Mouse (Mus musculus) stomach, embryonic 15.5 days (tissue): ENCODE data around the gene Acod1. TPM values are rescaled to one million over a fixed set of nuclear protein-coding genes. Genes with fewer than 3 reads are reported as not detected.

ENCODE experiments used
- ATAC-seq: fragments of 200-750 bp; cut with Nextera tagmentation; 2 replicates; pipeline ENCODE4 v1.8.0; 2017; ENCODE audit warnings: low read depth, moderate number of reproducible peaks, moderate TSS enrichment; ENCODE audit not compliant: insufficient read depth, low FRiP score
- H3K27ac ChIP-seq: fragments of 300-500 bp; sonication (generic); 2 replicates; pipeline ENCODE4 v1.5.1; 2015; ENCODE audit warnings: mild to moderate bottlenecking, inconsistent platforms
- H3K27me3 ChIP-seq: fragments of 300-500 bp; sonication (generic); replicated peaks from 2 replicates; pipeline ENCODE4 v1.6.1; 2015; ENCODE audit warnings: inconsistent platforms
- H3K36me3 ChIP-seq: fragments of 300-500 bp; sonication (generic); 2 replicates; pipeline ENCODE4 v1.6.1; 2015; ENCODE audit warnings: inconsistent platforms
- H3K4me1 ChIP-seq: fragments of 300-500 bp; sonication (generic); 2 replicates; pipeline ENCODE4 v1.6.1; 2015; ENCODE audit warnings: inconsistent platforms
- H3K4me2 ChIP-seq: fragments of 300-500 bp; sonication (generic); 2 replicates; pipeline ENCODE4 v1.6.1; 2015; ENCODE audit warnings: mild to moderate bottlenecking, inconsistent platforms
- H3K4me3 ChIP-seq: fragments of 300-500 bp; sonication (generic); replicated peaks from 2 replicates; pipeline ENCODE4 v1.5.1; 2015; ENCODE audit warnings: inconsistent platforms
- H3K9ac ChIP-seq: fragments of 300-500 bp; sonication (generic); 2 replicates; pipeline ENCODE4 v1.6.1; 2015; ENCODE audit warnings: inconsistent platforms
- H3K9me3 ChIP-seq: fragments of 300-500 bp; sonication (generic); 2 replicates; pipeline ENCODE4 v1.6.1; 2016; ENCODE audit warnings: inconsistent platforms
- WGBS: fragments of 180-500 bp; shearing (Covaris S2); methylation state at CpG from one replicate; pipeline ENCODE4 v1.1.7; 2015; 5-methylcytosine and 5-hydroxymethylcytosine counted together
- polyA plus RNA-seq: library from polyadenylated mRNA; unstranded; fragments of >200 nt; fragmentation: Nextera tagmentation; extraction: Ambion mirVana; gene quantifications from 2 replicates; pipeline ENCODE4 v1.2.1, GENCODE M21; 2015

Acod1 gene
- 0.05 TPM in 1 of 2 replicates, not detected in the other for polyA plus RNA-seq

GRCm38 (mm10) chr14:103046677-103047076 lies at the start of gene Acod1:
Acod1 (plus strand) TSS chr14:103046977.
- H3K4me3 ChIP-seq: no peak within 1 kb of the TSS
- no peak for ATAC-seq
- H3K27ac ChIP-seq: no peak within 1 kb of the TSS
- 75% methylated on average over 2 of the region's 2 CpGs for WGBS
- no peak within 1 kb of the TSS for H3K9ac ChIP-seq
- H3K27me3 ChIP-seq: no peaks in the 10 kb centered on the region
- H3K36me3 ChIP-seq: no peaks in the 10 kb centered on the region
- H3K4me2 ChIP-seq: no peak within 1 kb of the TSS
- H3K9me3 ChIP-seq: no peaks in the 10 kb centered on the region
- H3K4me1 ChIP-seq: no peaks in the 10 kb centered on the region

DNA sequence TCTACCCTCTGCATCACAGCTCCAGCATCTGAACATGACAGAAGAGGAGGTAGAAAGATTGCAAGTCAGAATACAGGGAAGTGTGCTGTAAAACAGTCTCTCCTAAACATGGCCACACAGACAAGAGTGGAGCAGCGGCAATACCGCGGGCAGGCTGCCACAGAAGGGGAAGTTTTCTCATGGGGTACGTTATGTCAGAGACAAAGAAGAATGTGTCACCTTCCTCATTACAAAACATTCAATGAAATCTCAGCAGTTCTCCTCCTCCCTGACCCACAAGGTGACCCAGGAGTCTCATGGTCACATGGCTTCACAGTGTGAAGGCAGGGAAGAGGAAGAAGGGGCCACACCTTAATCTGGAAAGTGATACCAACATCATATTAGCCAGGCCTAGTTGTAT lies 39.0 kb upstream of the Acod1 start:
- Histone ChIP-seq H3K27ac (no peak overlapping the region), H3K4me2 (no peak overlapping the region), H3K36me3 (no peaks in the 10 kb centered on the region), H3K9ac (no peak overlapping the region), H3K4me3 (no peak overlapping the region), H3K4me1 (no peaks in the 10 kb centered on the region), H3K9me3 (no peaks in the 10 kb centered on the region), H3K27me3 (no peaks in the 10 kb centered on the region)
- no peak for ATAC-seq
- 75% methylated on average over 4 of the region's 4 CpGs for WGBS

- ATAC-seq: no peak
- WGBS: 30% methylated on average over 5 of the region's 5 CpGs
Measured at GRCm38 (mm10) chr14:103011782-103012181, 35.0 kb upstream of the Acod1 start.

GRCm38 (mm10) chr14:103012563-103013150 lies 34.1 kb upstream of the Acod1 start:
- Histone ChIP-seq H3K4me1 (no peaks in the 10 kb centered on the region), H3K27me3 (no peaks in the 10 kb centered on the region), H3K4me3 (no peak overlapping the region), H3K27ac (no peak overlapping the region), H3K9me3 (no peaks in the 10 kb centered on the region), H3K9ac (no peak overlapping the region), H3K36me3 (no peaks in the 10 kb centered on the region), H3K4me2 (no peak overlapping the region)
- WGBS: 18% methylated on average over 4 of the region's 4 CpGs
- peak; percentile 80 for ATAC-seq

More at GRCm38 (mm10) chr14:103011782-103012181, 35.0 kb upstream of the Acod1 start:
- H3K27me3 ChIP-seq: no peaks in the 10 kb centered on the region
- no peak overlapping the region for H3K27ac ChIP-seq
- no peaks in the 10 kb centered on the region for H3K9me3 ChIP-seq
- no peaks in the 10 kb centered on the region for H3K36me3 ChIP-seq
- no peak overlapping the region for H3K9ac ChIP-seq
- H3K4me3 ChIP-seq: no peak overlapping the region
- H3K4me1 ChIP-seq: no peaks in the 10 kb centered on the region
- no peak overlapping the region for H3K4me2 ChIP-seq

DNA sequence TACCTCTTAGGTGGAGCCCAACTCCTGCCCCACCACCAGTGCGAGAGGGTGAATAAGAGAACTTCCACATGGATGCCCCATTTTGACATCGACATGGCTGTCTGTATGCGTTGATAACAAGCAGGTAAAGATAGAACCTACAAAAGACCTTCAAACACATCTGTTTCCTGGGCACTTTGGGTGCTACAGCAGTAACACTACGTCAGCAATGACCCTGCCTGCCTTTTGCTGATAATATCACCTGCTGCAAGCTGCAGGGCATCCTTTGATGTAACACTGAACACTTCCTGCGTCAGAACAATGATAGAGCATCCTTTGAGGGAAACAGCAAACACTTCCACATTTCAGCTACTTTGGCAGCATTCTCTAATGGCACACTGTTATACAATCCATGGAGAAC lies 29.8 kb upstream of the Acod1 start:
- Histone ChIP-seq H3K4me1 (no peaks in the 10 kb centered on the region), H3K27ac (no peak overlapping the region), H3K9ac (no peak overlapping the region), H3K4me2 (no peak overlapping the region), H3K4me3 (no peak overlapping the region), H3K36me3 (no peaks in the 10 kb centered on the region), H3K9me3 (no peaks in the 10 kb centered on the region), H3K27me3 (no peaks in the 10 kb centered on the region)
- WGBS: 53% methylated on average over 5 of the region's 5 CpGs
- no peak for ATAC-seq

DNA sequence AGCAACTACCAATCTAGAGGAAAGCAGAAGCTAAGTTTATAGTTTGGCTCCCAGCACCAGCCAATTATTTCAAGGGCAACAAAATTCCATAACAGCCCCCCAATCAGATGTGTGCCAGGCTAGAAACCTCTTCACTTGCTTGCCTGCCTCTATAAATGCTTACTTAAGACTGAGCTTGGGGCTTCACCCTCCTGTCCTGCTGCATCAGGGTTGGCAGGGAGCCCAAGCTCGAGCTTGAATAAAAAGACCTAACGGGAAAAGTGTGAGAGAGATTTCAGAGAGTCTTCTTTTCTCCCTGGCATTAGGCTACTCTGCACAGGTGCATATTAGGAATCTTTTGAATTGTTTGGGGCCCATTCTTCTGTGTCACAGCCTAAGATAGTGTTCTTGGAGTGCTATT lies 26.7 kb upstream of the Acod1 start:
- ATAC-seq: no peak
- H3K27me3 ChIP-seq: no peaks in the 10 kb centered on the region

GRCm38 (mm10) chr14:103029203-103029602 lies 17.6 kb upstream of the Acod1 start:
- no peak overlapping the region for H3K27ac ChIP-seq
- H3K4me1 ChIP-seq: no peaks in the 10 kb centered on the region
- H3K27me3 ChIP-seq: no peaks in the 10 kb centered on the region
- ATAC-seq: no peak
- H3K9me3 ChIP-seq: no peaks in the 10 kb centered on the region
- 74% methylated on average over 2 of the region's 2 CpGs for WGBS
- H3K4me2 ChIP-seq: no peak overlapping the region
- H3K4me3 ChIP-seq: no peak overlapping the region
- no peak overlapping the region for H3K9ac ChIP-seq
- H3K36me3 ChIP-seq: no peaks in the 10 kb centered on the region

More for the DNA sequence above, 26.7 kb upstream of the Acod1 start:
- Histone ChIP-seq H3K4me3 (no peak overlapping the region), H3K9ac (no peak overlapping the region), H3K4me1 (no peaks in the 10 kb centered on the region), H3K36me3 (no peaks in the 10 kb centered on the region), H3K9me3 (no peaks in the 10 kb centered on the region), H3K4me2 (no peak overlapping the region), H3K27ac (no peak overlapping the region)
- WGBS: 41% methylated on average over 2 of the region's 2 CpGs

DNA sequence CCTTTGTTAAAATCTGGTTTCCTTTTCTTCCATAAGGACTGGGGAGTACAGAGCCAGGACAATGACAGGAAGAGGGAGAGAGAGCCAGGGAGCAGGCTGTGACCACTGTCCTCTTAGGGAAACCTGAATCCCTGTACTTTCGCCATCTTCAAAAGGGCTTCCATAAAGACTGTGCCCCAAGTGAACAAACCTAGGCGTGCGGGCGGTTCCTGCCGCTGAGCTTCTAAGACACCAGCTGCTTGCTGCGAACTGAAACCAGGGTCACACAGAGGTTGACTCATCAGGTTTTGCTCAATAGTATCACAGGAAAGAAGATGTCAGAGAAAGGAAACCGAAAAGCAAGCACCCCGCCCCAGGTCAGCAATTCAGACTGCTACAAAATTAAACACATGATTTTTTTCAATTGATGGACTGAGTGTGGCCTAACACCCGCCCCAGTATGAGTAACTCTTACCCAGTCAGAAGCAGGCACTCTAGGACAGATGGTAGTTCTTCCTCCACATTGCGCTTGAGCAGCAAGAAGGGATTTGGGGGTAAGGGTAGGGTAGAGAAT lies 13.4 kb upstream of the Acod1 start:
- ATAC-seq: peak; percentile 31; the same call in 1 of the 2 replicates
- WGBS: 55% methylated on average over 10 of the region's 10 CpGs
- Histone ChIP-seq H3K27me3 (no peaks in the 10 kb centered on the region), H3K4me3 (no peak overlapping the region), H3K27ac (no peak overlapping the region), H3K9me3 (no peaks in the 10 kb centered on the region), H3K36me3 (no peaks in the 10 kb centered on the region), H3K4me2 (no peak overlapping the region), H3K4me1 (no peaks in the 10 kb centered on the region), H3K9ac (no peak overlapping the region)

DNA sequence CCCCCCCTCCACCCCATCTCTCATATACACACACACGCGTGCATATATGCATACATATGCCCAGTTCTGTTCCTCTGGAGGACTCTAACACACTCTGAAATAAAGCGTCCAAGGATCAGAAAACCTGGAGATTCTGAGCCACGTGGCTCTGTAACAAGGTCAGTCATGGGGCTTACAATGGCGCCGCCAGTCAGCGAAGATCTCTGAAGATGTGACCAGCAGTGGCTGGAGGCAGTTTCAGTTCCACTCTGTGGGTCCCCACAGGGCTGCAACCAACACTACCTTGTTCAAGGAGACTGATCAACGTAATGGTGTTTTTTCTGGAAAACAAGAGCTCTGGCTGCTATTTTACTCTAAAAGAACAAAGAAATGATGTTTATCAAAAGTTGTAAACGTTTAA lies 12.7 kb upstream of the Acod1 start:
- no peak overlapping the region for H3K27ac ChIP-seq
- no peaks in the 10 kb centered on the region for H3K27me3 ChIP-seq
- no peaks in the 10 kb centered on the region for H3K9me3 ChIP-seq
- no peak for ATAC-seq
- H3K4me2 ChIP-seq: no peak overlapping the region
- H3K4me1 ChIP-seq: no peaks in the 10 kb centered on the region
- no peak overlapping the region for H3K9ac ChIP-seq
- no peaks in the 10 kb centered on the region for H3K36me3 ChIP-seq
- H3K4me3 ChIP-seq: no peak overlapping the region
- WGBS: 80% methylated on average over 9 of the region's 9 CpGs

DNA sequence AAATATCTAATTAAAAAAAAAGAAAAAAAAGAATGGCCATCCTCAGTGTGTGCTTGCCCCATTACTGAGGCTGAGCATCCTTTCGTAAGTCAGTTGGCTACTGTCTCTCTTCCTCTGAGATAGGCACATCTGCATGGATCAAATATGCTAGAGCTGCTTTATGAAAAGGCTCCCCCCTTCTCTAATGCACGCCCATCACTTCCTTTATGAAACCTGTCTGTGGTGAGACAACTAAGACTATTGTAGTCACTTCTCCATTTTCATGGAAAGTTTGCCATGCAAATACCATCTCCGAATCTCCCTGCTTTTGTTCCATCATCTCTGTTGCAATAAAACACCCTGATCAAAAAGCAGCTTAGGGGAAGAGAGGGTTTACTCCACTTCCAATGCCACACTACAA lies 9.8 kb upstream of the Acod1 start:
- Histone ChIP-seq H3K36me3 (no peaks in the 10 kb centered on the region), H3K27me3 (no peaks in the 10 kb centered on the region), H3K4me3 (no peak overlapping the region), H3K9ac (no peak overlapping the region), H3K4me2 (no peak overlapping the region), H3K9me3 (no peaks in the 10 kb centered on the region), H3K4me1 (no peaks in the 10 kb centered on the region), H3K27ac (no peak overlapping the region)
- ATAC-seq: no peak
- 73% methylated on average over 3 of the region's 3 CpGs for WGBS

GRCm38 (mm10) chr14:103048292-103049086 lies 1.7 kb downstream of the Acod1 start:
- no peak overlapping the region for H3K4me3 ChIP-seq
- no peak for ATAC-seq
- no peak overlapping the region for H3K9ac ChIP-seq
- no peaks in the 10 kb centered on the region for H3K27me3 ChIP-seq
- H3K27ac ChIP-seq: no peak overlapping the region
- H3K9me3 ChIP-seq: no peaks in the 10 kb centered on the region
- no peaks in the 10 kb centered on the region for H3K4me1 ChIP-seq
- H3K36me3 ChIP-seq: no peaks in the 10 kb centered on the region
- WGBS: 77% methylated on average over 11 of the region's 11 CpGs
- H3K4me2 ChIP-seq: no peak overlapping the region

DNA sequence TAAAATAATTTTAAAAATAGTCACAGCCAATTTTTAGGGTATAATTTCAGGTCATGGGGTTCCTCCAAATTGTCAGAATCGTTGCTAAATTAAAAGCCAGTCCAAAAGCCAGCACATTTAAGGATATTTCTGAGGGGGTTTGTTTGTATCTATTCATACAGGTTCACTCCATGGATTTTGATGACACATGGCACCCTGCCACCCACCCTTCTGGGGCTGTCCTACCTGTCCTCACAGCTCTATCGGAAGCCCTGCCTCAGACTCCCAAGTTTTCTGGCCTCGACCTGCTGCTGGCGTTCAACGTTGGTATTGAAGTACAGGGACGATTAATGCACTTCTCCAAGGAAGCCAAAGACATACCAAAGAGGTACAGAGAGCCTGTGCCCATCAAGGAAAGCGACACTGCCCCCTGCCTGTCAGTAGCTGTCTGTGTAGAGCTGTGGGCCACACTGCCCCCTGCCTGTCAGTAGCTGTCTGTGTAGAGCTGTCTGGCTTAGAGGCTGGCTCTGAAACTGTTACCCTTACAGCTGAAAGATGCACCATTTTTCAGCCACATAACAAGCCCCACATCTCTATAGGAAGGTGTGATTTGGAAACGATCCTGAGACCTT lies 4.5 kb downstream of the Acod1 start:
- no peak overlapping the region for H3K4me2 ChIP-seq
- H3K4me1 ChIP-seq: no peaks in the 10 kb centered on the region
- no peaks in the 10 kb centered on the region for H3K36me3 ChIP-seq
- WGBS: 30% methylated on average over 8 of the region's 8 CpGs
- H3K4me3 ChIP-seq: no peak overlapping the region
- no peak overlapping the region for H3K9ac ChIP-seq
- no peak overlapping the region for H3K27ac ChIP-seq
- no peaks in the 10 kb centered on the region for H3K9me3 ChIP-seq
- H3K27me3 ChIP-seq: no peaks in the 10 kb centered on the region
- ATAC-seq: peak; percentile 73; the same call in 1 of the 2 replicates
